Mouse (Mus musculus): Measurements from ENCODE around the gene Gli1.

Gene Gli1

GRCm38 (mm10) chr10:127291881-127292638 is 49.7 kb downstream of the Gli1 start:
- no peak for DNase-seq (ENCODE audit: low read depth, low spot score)

- no peak for DNase-seq (ENCODE audit: low read depth, low spot score)
These were observed 50.6 kb downstream of the Gli1 start for GRCm38 (mm10) chr10:127290930-127291880.

GRCm38 (mm10) chr10:127290307-127290929 is 51.4 kb downstream of the Gli1 start:
- DNase-seq (ENCODE audit: low read depth, low spot score) = peak; percentile 100

GRCm38 (mm10) chr10:127289573-127290191 is 52.1 kb downstream of the Gli1 start:
- peak; percentile 87 for DNase-seq (ENCODE audit: low read depth, low spot score)

- DNase-seq (ENCODE audit: low read depth, low spot score) = peak; percentile 87
These were observed 52.8 kb downstream of the Gli1 start, which contains the start of gene Mbd6 for GRCm38 (mm10) chr10:127288800-127289572. TSS of gene Mbd6 (minus strand) at chr10:127289018.

GRCm38 (mm10) chr10:127288328-127288799 is 53.4 kb downstream of the Gli1 start:
- peak; percentile 59 for DNase-seq (ENCODE audit: low read depth, low spot score)

- no peak for DNase-seq (ENCODE audit: low read depth, low spot score)
These were observed 53.9 kb downstream of the Gli1 start for GRCm38 (mm10) chr10:127287936-127288293.

GRCm38 (mm10) chr10:127287271-127287935 is 54.4 kb downstream of the Gli1 start:
- DNase-seq (ENCODE audit: low read depth, low spot score) = peak; percentile 19

- no peak for DNase-seq (ENCODE audit: low read depth, low spot score)
These were observed 55.0 kb downstream of the Gli1 start for GRCm38 (mm10) chr10:127286730-127287129.

GRCm38 (mm10) chr10:127286194-127286593 is 55.6 kb downstream of the Gli1 start:
- no peak for DNase-seq (ENCODE audit: low read depth, low spot score)

GRCm38 (mm10) chr10:127285644-127286043 is 56.1 kb downstream of the Gli1 start:
- DNase-seq (ENCODE audit: low read depth, low spot score) = no peak

GRCm38 (mm10) chr10:127284724-127285500 is 56.9 kb downstream of the Gli1 start:
- DNase-seq (ENCODE audit: low read depth, low spot score) = no peak

- DNase-seq (ENCODE audit: low read depth, low spot score) = no peak
These were observed 57.6 kb downstream of the Gli1 start for GRCm38 (mm10) chr10:127284105-127284622.

GRCm38 (mm10) chr10:127282620-127283215 is 59.1 kb downstream of the Gli1 start:
- no peak for DNase-seq (ENCODE audit: low read depth, low spot score)

GRCm38 (mm10) chr10:127281316-127281715 is 60.5 kb downstream of the Gli1 start:
- no peak for DNase-seq (ENCODE audit: low read depth, low spot score)

All from 3T3-L1 (cell line).